Mouse (Mus musculus) embryonic facial prominence, embryonic 14.5 days (tissue): ENCODE data around the gene Prkn. TPM values are rescaled to one million over a fixed set of nuclear protein-coding genes. Genes with fewer than 3 reads are reported as not detected.

ENCODE experiments used
- ATAC-seq: fragments of 200-750 bp; cut with Nextera tagmentation; 2 replicates; pipeline ENCODE4 v1.8.0; 2017; ENCODE audit warnings: low read depth, moderate number of reproducible peaks, moderate TSS enrichment
- DNase-seq: peaks from one replicate; pipeline ENCODE4 v3.0.0-alpha.2; 2015; ENCODE audit warnings: low spot score
- H3K27ac ChIP-seq: fragments of 300-500 bp; sonication (generic); replicated peaks from 2 replicates; pipeline ENCODE4 v1.5.1; 2014; ENCODE audit warnings: low read depth, mild to moderate bottlenecking, low read length, moderate library complexity
- H3K27me3 ChIP-seq: fragments of 300-500 bp; sonication (generic); replicated peaks from 2 replicates; pipeline ENCODE4 v1.6.1; 2014; ENCODE audit warnings: low read length; ENCODE audit not compliant: control insufficient read depth, insufficient read depth
- H3K36me3 ChIP-seq: fragments of 300-500 bp; sonication (generic); 2 replicates; pipeline ENCODE4 v1.6.1; 2014; ENCODE audit warnings: low read length, mixed read lengths; ENCODE audit not compliant: control insufficient read depth, insufficient read depth
- H3K4me1 ChIP-seq: fragments of 300-500 bp; sonication (generic); 2 replicates; pipeline ENCODE4 v1.6.1; 2014; ENCODE audit warnings: antibody characterized with exemption, low read length; ENCODE audit not compliant: control insufficient read depth, insufficient read depth
- H3K4me2 ChIP-seq: fragments of 300-500 bp; sonication (generic); 2 replicates; pipeline ENCODE4 v1.6.1; 2014; ENCODE audit warnings: low read depth, mild to moderate bottlenecking, low read length, moderate library complexity, mixed read lengths
- H3K4me3 ChIP-seq: fragments of 300-500 bp; sonication (generic); 2 replicates; pipeline ENCODE4 v1.5.1; 2014; ENCODE audit warnings: low read depth, mild to moderate bottlenecking, low read length
- H3K9ac ChIP-seq: fragments of 300-500 bp; sonication (generic); 2 replicates; pipeline ENCODE4 v1.6.1; 2014; ENCODE audit warnings: low read depth, mild to moderate bottlenecking, low read length, moderate library complexity, mixed read lengths
- H3K9me3 ChIP-seq: fragments of 300-500 bp; sonication (generic); 2 replicates; pipeline ENCODE4 v1.6.1; 2016; ENCODE audit warnings: low read length; ENCODE audit not compliant: control insufficient read depth
- WGBS: fragments of 180-500 bp; shearing (Covaris S2); extraction: QIAGEN DNeasy Blood & Tissue Kit; methylation state at CpG from one replicate; pipeline ENCODE4 v1.1.7; 2014; 5-methylcytosine and 5-hydroxymethylcytosine counted together
- polyA plus RNA-seq: library from polyadenylated mRNA; unstranded; fragments of >200 nt; fragmentation: Nextera tagmentation; extraction: Ambion mirVana; gene quantifications from 2 replicates; pipeline ENCODE4 v1.2.1, GENCODE M21; 2014

The Prkn gene
- polyA plus RNA-seq, 1 experiment from 2014 or later, result 2.9 TPM

- Histone ChIP-seq H3K36me3 (no peaks in the 10 kb centered on the region), H3K9ac (no peak overlapping the region), H3K4me3 (no peak overlapping the region), H3K27ac (no peak overlapping the region), H3K27me3 (no peaks in the 10 kb centered on the region), H3K4me2 (no peak overlapping the region), H3K4me1 (0 out of 2 replicates have a peak, but pooled peaks cover 5% of the 10 kb centered on the region), H3K9me3 (no peaks in the 10 kb centered on the region)
- 90% methylated on average over 2 of the region's 2 CpGs for WGBS
- DNase-seq (no peak), ATAC-seq (no peak)
Observed at GRCm38 (mm10) chr17:11032366-11032765, 192.2 kb downstream of the Prkn start.

GRCm38 (mm10) chr17:11033594-11033993 lies 193.4 kb downstream of the Prkn start:
- WGBS, result 67% methylated on average over 2 of the region's 2 CpGs
- H3K4me3 ChIP-seq, result no peak overlapping the region
- DNase-seq (no peak), ATAC-seq (no peak)
- no peak overlapping the region for H3K4me2 ChIP-seq
- no peaks in the 10 kb centered on the region for H3K9me3 ChIP-seq
- H3K9ac ChIP-seq, result no peak overlapping the region
- no peaks in the 10 kb centered on the region for H3K27me3 ChIP-seq
- H3K27ac ChIP-seq, result no peak overlapping the region
- no peaks in the 10 kb centered on the region for H3K36me3 ChIP-seq
- H3K4me1 ChIP-seq, result 0 out of 2 replicates have a peak, but pooled peaks cover 5% of the 10 kb centered on the region

GRCm38 (mm10) chr17:11038272-11038671 lies 198.1 kb downstream of the Prkn start:
- ATAC-seq, result no peak
- no peak overlapping the region for H3K4me2 ChIP-seq
- no peaks in the 10 kb centered on the region for H3K36me3 ChIP-seq
- H3K27ac ChIP-seq, result no peak overlapping the region
- no peaks in the 10 kb centered on the region for H3K27me3 ChIP-seq
- no peak overlapping the region for H3K4me3 ChIP-seq
- H3K9ac ChIP-seq, result no peak overlapping the region
- 100% methylated on average over 1 of the region's 1 CpGs for WGBS
- no peak for DNase-seq
- H3K9me3 ChIP-seq, result no peaks in the 10 kb centered on the region
- H3K4me1 ChIP-seq, result no peaks in the 10 kb centered on the region

- Histone ChIP-seq H3K36me3 (no peaks in the 10 kb centered on the region), H3K27me3 (no peaks in the 10 kb centered on the region), H3K4me2 (no peak overlapping the region), H3K9ac (no peak overlapping the region), H3K9me3 (no peaks in the 10 kb centered on the region), H3K4me3 (no peak overlapping the region), H3K4me1 (no peaks in the 10 kb centered on the region), H3K27ac (no peak overlapping the region)
- 83% methylated on average over 1 of the region's 1 CpGs for WGBS
- ATAC-seq (no peak), DNase-seq (no peak)
Observed at GRCm38 (mm10) chr17:11058986-11059385, 218.8 kb downstream of the Prkn start.

- Histone ChIP-seq H3K4me2 (peak overlapping the region; percentile 34), H3K36me3 (no peaks in the 10 kb centered on the region), H3K27ac (no peak overlapping the region), H3K9ac (no peak overlapping the region), H3K9me3 (no peaks in the 10 kb centered on the region), H3K4me1 (peaks cover 7% of the 10 kb centered on the region), H3K27me3 (no peaks in the 10 kb centered on the region), H3K4me3 (no peak overlapping the region)
- no peak for ATAC-seq
- DNase-seq, result peak; percentile 23
- WGBS, result 5% methylated on average over 16 of the region's 16 CpGs
Observed at GRCm38 (mm10) chr17:11067076-11067703, 227.0 kb downstream of the Prkn start.

- Histone ChIP-seq H3K36me3 (no peaks in the 10 kb centered on the region), H3K4me3 (no peak overlapping the region), H3K4me2 (peak overlapping the region; percentile 34), H3K9me3 (no peaks in the 10 kb centered on the region), H3K27ac (no peak overlapping the region), H3K27me3 (no peaks in the 10 kb centered on the region), H3K9ac (no peak overlapping the region), H3K4me1 (peaks cover 7% of the 10 kb centered on the region)
- peak; percentile 94 for ATAC-seq
- WGBS, result 7% methylated on average over 14 of the region's 14 CpGs
- peak; percentile 86 for DNase-seq
Observed at GRCm38 (mm10) chr17:11067704-11068475, 227.7 kb downstream of the Prkn start.

- no peak for ATAC-seq
- Histone ChIP-seq H3K4me1 (peaks cover 7% of the 10 kb centered on the region), H3K9ac (no peak overlapping the region), H3K4me3 (no peak overlapping the region), H3K4me2 (no peak overlapping the region), H3K27ac (no peak overlapping the region), H3K9me3 (no peaks in the 10 kb centered on the region), H3K36me3 (no peaks in the 10 kb centered on the region), H3K27me3 (no peaks in the 10 kb centered on the region)
- DNase-seq, result no peak
Observed at GRCm38 (mm10) chr17:11070996-11071395, 230.8 kb downstream of the Prkn start.

GRCm38 (mm10) chr17:11076319-11076903 lies 236.2 kb downstream of the Prkn start:
- Histone ChIP-seq H3K9me3 (no peaks in the 10 kb centered on the region), H3K27me3 (no peaks in the 10 kb centered on the region), H3K27ac (no peak overlapping the region), H3K4me3 (no peak overlapping the region), H3K36me3 (no peaks in the 10 kb centered on the region), H3K4me2 (no peak overlapping the region), H3K9ac (no peak overlapping the region), H3K4me1 (no peaks in the 10 kb centered on the region)
- 58% methylated on average over 6 of the region's 6 CpGs for WGBS
- ATAC-seq, result no peak
- DNase-seq, result peak; percentile 39
